Mouse (Mus musculus) erythroblast, embryonic 14.5 days (primary cell): ENCODE measurements around the gene Pa2g4. TPM values are rescaled to one million over a fixed set of nuclear protein-coding genes. Genes with fewer than 3 reads are reported as not detected.

Source experiments
- H3K27me3 ChIP-seq: 2 replicates; pipeline ENCODE4 v1.6.1; 2012; ENCODE audit warnings: inconsistent platforms; ENCODE audit not compliant: control insufficient read depth
- H3K36me3 ChIP-seq: 2 replicates; pipeline ENCODE4 v1.6.1; 2012; ENCODE audit warnings: mild to moderate bottlenecking, inconsistent platforms; ENCODE audit not compliant: control insufficient read depth
- H3K4me1 ChIP-seq: 2 replicates; pipeline ENCODE4 v1.6.1; 2012; ENCODE audit warnings: inconsistent platforms; ENCODE audit not compliant: control insufficient read depth
- H3K4me3 ChIP-seq: replicated peaks from 2 replicates; pipeline ENCODE3; 2012; ENCODE audit warnings: moderate library complexity, mild to moderate bottlenecking, inconsistent platforms
- H3K9me3 ChIP-seq: 2 replicates; pipeline ENCODE4 v1.6.1; 2012; ENCODE audit warnings: low read length, inconsistent platforms, mixed read lengths; ENCODE audit not compliant: control insufficient read depth
- GATA1 ChIP-seq: IDR thresholded peaks from 2 replicates; pipeline ENCODE4 v1.6.1; 2012; ENCODE audit warnings: low read length, inconsistent platforms, mixed read lengths
- TAL1 ChIP-seq: IDR thresholded peaks from 3 replicates; pipeline ENCODE4 v1.6.1; 2012; ENCODE audit warnings: low read length, inconsistent platforms, mixed read lengths
- polyA plus RNA-seq: library from polyadenylated mRNA; stranded (reverse); fragments of >175 nt; gene quantifications from 2 replicates; pipeline ENCODE4 v1.2.3, GENCODE M21; 2012

Gene Pa2g4
- polyA plus RNA-seq, 1 experiment: 39.3 TPM

DNA sequence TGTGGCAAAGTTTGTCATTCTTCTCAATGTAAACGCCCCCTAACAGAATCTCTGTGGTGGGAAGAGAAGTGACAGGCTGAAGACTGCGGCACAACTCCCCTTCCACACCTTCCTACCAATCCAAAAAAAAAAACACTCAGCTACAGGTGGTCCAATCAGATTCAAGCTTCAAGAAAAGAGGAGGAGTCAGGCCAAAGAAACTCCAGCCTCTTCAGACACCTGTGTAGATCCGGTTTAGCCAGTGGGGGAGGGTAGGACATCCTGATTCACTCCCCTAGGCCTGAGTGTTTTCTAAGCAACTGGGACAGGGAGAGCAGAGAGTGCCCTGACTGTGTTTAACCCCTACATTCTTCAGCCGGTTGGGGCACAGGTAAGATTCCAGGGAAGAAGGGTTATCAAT is 18.6 kb upstream of the Pa2g4 start:
- no peak for TF ChIP-seq GATA1
- TF ChIP-seq TAL1: no peak
- Histone ChIP-seq H3K4me1 (peaks cover 8% of the 10 kb centered on the region), H3K4me3 (no peak overlapping the region), H3K27me3 (peaks cover 76% of the 10 kb centered on the region), H3K36me3 (no peaks in the 10 kb centered on the region; the same call in 1 of the 2 replicates), H3K9me3 (no peaks in the 10 kb centered on the region; the same call in 1 of the 2 replicates)

- peaks cover 68% of the 10 kb centered on the region for H3K27me3 ChIP-seq
- H3K4me1 ChIP-seq: peaks cover 2% of the 10 kb centered on the region
- H3K4me3 ChIP-seq: no peak overlapping the region
- TF ChIP-seq GATA1: no peak
- TF ChIP-seq TAL1: no peak
- no peaks in the 10 kb centered on the region; the same call in 1 of the 2 replicates for H3K36me3 ChIP-seq
- no peaks in the 10 kb centered on the region for H3K9me3 ChIP-seq
Observed at GRCm38 (mm10) chr10:128583644-128584043, 17.9 kb upstream of the Pa2g4 start.

- H3K9me3 ChIP-seq: peaks cover 2% of the 10 kb centered on the region; the same call in 1 of the 2 replicates
- TF ChIP-seq GATA1: no peak
- TF ChIP-seq TAL1: no peak
- no peak overlapping the region for H3K4me3 ChIP-seq
- H3K36me3 ChIP-seq: peaks cover 4% of the 10 kb centered on the region; the same call in 1 of the 2 replicates
- peaks cover 9% of the 10 kb centered on the region for H3K4me1 ChIP-seq
- peaks cover 31% of the 10 kb centered on the region for H3K27me3 ChIP-seq
Observed at GRCm38 (mm10) chr10:128579731-128580130, 13.9 kb upstream of the Pa2g4 start.

GRCm38 (mm10) chr10:128579298-128579697 is 13.5 kb upstream of the Pa2g4 start:
- Histone ChIP-seq H3K36me3 (peaks cover 4% of the 10 kb centered on the region; the same call in 1 of the 2 replicates), H3K4me3 (no peak overlapping the region), H3K27me3 (peaks cover 27% of the 10 kb centered on the region), H3K4me1 (peaks cover 9% of the 10 kb centered on the region), H3K9me3 (peaks cover 2% of the 10 kb centered on the region; the same call in 1 of the 2 replicates)
- TF ChIP-seq TAL1: no peak
- no peak for TF ChIP-seq GATA1

- Histone ChIP-seq H3K9me3 (peaks cover 2% of the 10 kb centered on the region; the same call in 1 of the 2 replicates), H3K27me3 (peaks cover 22% of the 10 kb centered on the region), H3K4me3 (no peak overlapping the region), H3K4me1 (peaks cover 7% of the 10 kb centered on the region), H3K36me3 (peaks cover 4% of the 10 kb centered on the region; the same call in 1 of the 2 replicates)
- TF ChIP-seq TAL1: no peak
- no peak for TF ChIP-seq GATA1
Observed at GRCm38 (mm10) chr10:128578330-128578729, 12.5 kb upstream of the Pa2g4 start.

GRCm38 (mm10) chr10:128575063-128575462 is 9.3 kb upstream of the Pa2g4 start:
- Histone ChIP-seq H3K4me1 (peaks cover 7% of the 10 kb centered on the region), H3K36me3 (peaks cover 7% of the 10 kb centered on the region; the same call in 1 of the 2 replicates), H3K27me3 (peaks cover 26% of the 10 kb centered on the region), H3K9me3 (peaks cover 2% of the 10 kb centered on the region; the same call in 1 of the 2 replicates), H3K4me3 (no peak overlapping the region)
- TF ChIP-seq GATA1 (no peak), TAL1 (no peak)

- Histone ChIP-seq H3K4me1 (peaks cover 42% of the 10 kb centered on the region), H3K9me3 (no peaks in the 10 kb centered on the region), H3K27me3 (peaks cover 5% of the 10 kb centered on the region), H3K36me3 (peaks cover 42% of the 10 kb centered on the region), H3K4me3 (peak overlapping the region; percentile 87)
- TF ChIP-seq TAL1 (no peak), GATA1 (no peak)
Observed at GRCm38 (mm10) chr10:128565206-128565787, 490 bp downstream of the Pa2g4 start.

DNA sequence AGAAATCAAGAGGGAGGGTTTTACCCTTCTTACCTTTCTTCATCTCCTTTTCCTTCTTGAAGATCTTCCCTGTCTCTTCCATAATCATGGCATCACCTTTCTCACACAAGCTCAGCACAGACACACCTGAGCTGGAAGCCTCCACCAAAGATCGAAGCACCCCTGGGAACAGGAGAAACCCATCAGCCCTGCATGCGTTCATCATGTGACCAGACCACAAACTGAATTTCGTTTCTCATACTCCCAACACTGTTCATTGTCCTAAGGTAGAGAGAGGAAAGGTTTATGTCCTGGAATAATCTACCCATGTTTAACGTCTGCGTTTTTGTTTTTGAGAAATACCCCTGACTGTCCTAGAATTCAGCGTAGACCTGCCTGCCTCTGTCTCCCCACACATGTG is 2.2 kb downstream of the Pa2g4 start:
- Histone ChIP-seq H3K4me3 (peak overlapping the region; percentile 87), H3K4me1 (peaks cover 42% of the 10 kb centered on the region), H3K27me3 (no peaks in the 10 kb centered on the region), H3K36me3 (peaks cover 57% of the 10 kb centered on the region), H3K9me3 (no peaks in the 10 kb centered on the region)
- TF ChIP-seq TAL1 (no peak), GATA1 (no peak)

- TF ChIP-seq TAL1 (no peak), GATA1 (no peak)
- Histone ChIP-seq H3K9me3 (no peaks in the 10 kb centered on the region), H3K4me3 (no peak overlapping the region), H3K27me3 (no peaks in the 10 kb centered on the region), H3K36me3 (peaks cover 55% of the 10 kb centered on the region), H3K4me1 (peaks cover under 1% of the 10 kb centered on the region; the same call in 1 of the 2 replicates)
Observed at GRCm38 (mm10) chr10:128556963-128557362, 8.8 kb downstream of the Pa2g4 start.
